Mouse (Mus musculus) A20 (cell line): ENCODE measurements around the gene Rps15.

Experiments
- DNase-seq: peaks from one replicate; pipeline ENCODE4 v3.0.0-alpha.2; 2011; ENCODE audit warnings: low read depth, low spot score

Gene Rps15

GRCm38 (mm10) chr10:80315315-80315714, 23.1 kb downstream of the Rps15 start:
- no peak for DNase-seq

- DNase-seq, result no peak
Observed at GRCm38 (mm10) chr10:80316359-80316781, 24.1 kb downstream of the Rps15 start.

- DNase-seq, result no peak
Observed at GRCm38 (mm10) chr10:80317011-80317410, 24.8 kb downstream of the Rps15 start.

GRCm38 (mm10) chr10:80320340-80320760, 28.1 kb downstream of the Rps15 start, which contains the start of gene 2310011J03Rik:
Gene 2310011J03Rik (minus strand): TSS chr10:80320537.
- DNase-seq, result peak; percentile 96

- DNase-seq, result peak; percentile 60
Observed at GRCm38 (mm10) chr10:80321014-80321669, 28.9 kb downstream of the Rps15 start.

- DNase-seq, result no peak
Observed at GRCm38 (mm10) chr10:80321670-80322581, 29.7 kb downstream of the Rps15 start.

GRCm38 (mm10) chr10:80322811-80323211, 30.6 kb downstream of the Rps15 start:
- peak; percentile 67 for DNase-seq

- peak; percentile 89 for DNase-seq
Observed at GRCm38 (mm10) chr10:80323261-80324119, 31.2 kb downstream of the Rps15 start.

GRCm38 (mm10) chr10:80324120-80325037, 32.1 kb downstream of the Rps15 start:
- peak; percentile 30 for DNase-seq

- no peak for DNase-seq
Observed at GRCm38 (mm10) chr10:80325045-80325444, 32.8 kb downstream of the Rps15 start.

GRCm38 (mm10) chr10:80329273-80330081, 37.2 kb downstream of the Rps15 start, which contains the start of the genes Pcsk4 and Reep6:
Gene Pcsk4 (minus strand): TSS chr10:80329498.
Gene Reep6 (plus strand): TSS chr10:80329953.
- DNase-seq, result peak; percentile 100

GRCm38 (mm10) chr10:80330084-80330483, 37.8 kb downstream of the Rps15 start:
- DNase-seq, result no peak

- no peak for DNase-seq
Observed at GRCm38 (mm10) chr10:80330888-80331287, 38.6 kb downstream of the Rps15 start.

GRCm38 (mm10) chr10:80331636-80332524, 39.6 kb downstream of the Rps15 start:
- peak; percentile 37 for DNase-seq

GRCm38 (mm10) chr10:80332525-80332989, 40.3 kb downstream of the Rps15 start:
- no peak for DNase-seq

GRCm38 (mm10) chr10:80336263-80336662, 44.0 kb downstream of the Rps15 start:
- DNase-seq, result no peak

- DNase-seq, result peak; percentile 84
Observed at GRCm38 (mm10) chr10:80339941-80340750, 47.9 kb downstream of the Rps15 start.
